Mouse (Mus musculus): Measurements from ENCODE around the gene Cyp3a44.
"Not testable (repeated sequence)": the region's sequence is repeated elsewhere in the genome, so short reads cannot be mapped to it uniquely, and the experiment has no call there.

Gene Cyp3a44

GRCm38 (mm10) chr5:145805796-145806195 is at the start of gene Cyp3a44:
Gene Cyp3a44, minus strand, starts transcription at chr5:145805874.
- DNase-seq, result not testable (repeated sequence)

GRCm38 (mm10) chr5:145800229-145800628 is 5.4 kb downstream of the Cyp3a44 start:
- not testable (repeated sequence) for DNase-seq

GRCm38 (mm10) chr5:145793232-145793631 is 12.4 kb downstream of the Cyp3a44 start:
- DNase-seq, result not testable (repeated sequence)

- DNase-seq, result not testable (repeated sequence)
These were observed 68.2 kb downstream of the Cyp3a44 start for GRCm38 (mm10) chr5:145737512-145737911.

Measured in cerebellum, adult 8-10 months (tissue).